Mouse (Mus musculus) layer of hippocampus, postnatal 14 days (tissue): ENCODE measurements around the gene Stim1. TPM values are rescaled to one million over a fixed set of nuclear protein-coding genes. Genes with fewer than 3 reads are reported as not detected.

Experiments used
- total RNA-seq, 2 experiments: library from RNA; stranded (reverse); gene quantifications; 2 replicates each; pipeline ENCODE4 v1.2.3; 2021

Gene Stim1
- total RNA-seq, 2 experiments from 2014 or later, result 65.6 to 66.1 TPM

Other genes starting within 250 kb of the Stim1 start
- gene Il18bp, start 249.1 kb upstream of the Stim1 start, total RNA-seq, result 1 to 10 TPM; 8.4 to 8.7 TPM
- gene Rnf121, start 202.3 kb upstream of the Stim1 start, total RNA-seq, result 10 to 100 TPM; 35.0 to 40.9 TPM
- 10 to 100 TPM; 19.6 to 22.3 TPM for gene Xndc1, start 202.3 kb upstream of the Stim1 start, total RNA-seq
- gene Xntrpc, start 202.1 kb upstream of the Stim1 start, total RNA-seq, result 1 to 10 TPM; 1.9 to 2.3 TPM
- under 1 TPM in 1 of 2 experiments, not detected in 1; 0.60 TPM for gene Trpc2, start 184.7 kb upstream of the Stim1 start, total RNA-seq
- gene Art1, start 166.1 kb upstream of the Stim1 start, total RNA-seq, result not detected
- not detected for gene Art5, start 158.3 kb upstream of the Stim1 start, total RNA-seq
- under 1 TPM in 1 of 2 experiments, not detected in 1; 0.14 TPM for gene Chrna10, start 151.0 kb upstream of the Stim1 start, total RNA-seq
- gene Nup98, start 57.6 kb upstream of the Stim1 start, total RNA-seq, result 10 to 100 TPM; 34.8 to 35.9 TPM
- gene Pgap2, start 57.6 kb upstream of the Stim1 start, total RNA-seq, result 10 to 100 TPM; 24.9 to 28.8 TPM
- 10 to 100 TPM; 23.4 to 25.8 TPM for gene Rhog, start 11.8 kb upstream of the Stim1 start, total RNA-seq
- gene Rrm1, start 173.9 kb downstream of the Stim1 start, total RNA-seq, result 10 to 100 TPM; 12.1 to 12.9 TPM
- not detected for gene Olfr543, start 213.9 kb downstream of the Stim1 start, total RNA-seq
- not detected for gene Olfr544, start 220.5 kb downstream of the Stim1 start, total RNA-seq
- gene Olfr545, start 231.8 kb downstream of the Stim1 start, total RNA-seq, result not detected